Mouse (Mus musculus) ES-Bruce4 (cell line): ENCODE data around the gene Simc1.

Experiments
- CTCF ChIP-seq: IDR thresholded peaks from one replicate; pipeline ENCODE4 v1.8.1; 2011; ENCODE audit warnings: low read depth, low read length
- EP300 ChIP-seq: IDR thresholded peaks from 2 replicates; pipeline ENCODE4 v1.6.1; 2011; ENCODE audit warnings: low read depth, low read length; ENCODE audit not compliant: insufficient read depth
- POLR2A ChIP-seq: IDR thresholded peaks from one replicate; pipeline ENCODE4 v1.8.1; 2011; ENCODE audit warnings: low read length; ENCODE audit not compliant: insufficient read depth

- TF ChIP-seq POLR2A, result no peak
- TF ChIP-seq CTCF, result no peak
- TF ChIP-seq EP300, result no peak
Measured at GRCm38 (mm10) chr13:54474996-54475395, 28.6 kb upstream of the Simc1 start.
